Mouse (Mus musculus): ENCODE results near the gene Cdk1. TPM values are rescaled to one million over a fixed set of nuclear protein-coding genes. Genes with fewer than 3 reads are reported as not detected.

Gene Cdk1
- polyA plus RNA-seq, 1 experiment: 24.3 TPM

DNA sequence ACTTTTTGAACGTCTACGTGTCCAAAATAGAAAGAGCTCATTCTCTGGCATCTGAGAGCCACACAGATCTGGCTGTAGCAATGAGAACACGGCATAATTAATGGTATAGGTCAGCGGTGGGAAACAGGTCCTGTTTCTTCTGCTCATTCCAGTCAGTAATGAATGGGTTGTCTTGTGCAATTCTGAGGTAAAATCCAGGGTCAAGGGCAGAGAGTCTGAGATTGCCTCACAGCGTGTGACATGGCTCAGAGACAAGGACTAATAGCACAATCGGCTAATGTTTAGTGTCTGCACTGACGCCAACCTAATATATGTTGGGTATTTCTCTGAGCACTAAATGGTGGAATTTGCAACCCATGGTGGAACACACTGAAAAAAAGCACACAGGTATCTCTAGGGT is 52.8 kb downstream of the Cdk1 start:
- no peaks in the 10 kb centered on the region for H3K36me3 ChIP-seq (replicated peaks; ENCODE audit: low read length)
- no peak overlapping the region for H3K4me3 ChIP-seq (replicated peaks)
- TF ChIP-seq GATA1 (IDR thresholded peaks at IDR 0.05; ENCODE audit: borderline replicate concordance, low read length): no peak
- TF ChIP-seq FLI1 (IDR thresholded peaks at IDR 0.05; ENCODE audit: low read length): no peak
- H3K9me3 ChIP-seq: peaks cover 12% of the 10 kb centered on the region
- H3K4me1 ChIP-seq: no peaks in the 10 kb centered on the region
- H3K27me3 ChIP-seq (replicated peaks): peaks cover 5% of the 10 kb centered on the region

DNA sequence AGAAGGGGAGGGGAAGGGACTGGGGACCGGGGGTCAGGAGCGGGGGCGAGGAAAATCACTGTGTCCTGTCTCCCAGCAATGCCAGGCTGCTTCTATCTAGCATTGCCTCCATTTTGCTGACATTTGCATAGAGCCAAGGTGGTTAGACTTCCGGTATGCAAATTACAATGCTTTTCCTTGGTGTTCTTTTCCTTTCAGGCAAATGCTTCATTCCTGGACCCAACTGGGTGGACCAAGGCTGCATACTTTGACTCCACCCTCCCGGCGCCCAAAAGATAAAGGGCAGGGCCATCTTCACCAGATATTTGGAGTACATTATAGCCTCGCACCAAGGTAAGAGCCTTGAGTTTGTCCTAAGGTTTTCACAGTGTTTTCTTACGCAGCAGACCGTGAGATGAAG is 56.8 kb downstream of the Cdk1 start:
- peaks cover under 1% of the 10 kb centered on the region for H3K36me3 ChIP-seq (replicated peaks; ENCODE audit: low read length)
- peaks cover 20% of the 10 kb centered on the region for H3K9me3 ChIP-seq
- H3K4me1 ChIP-seq: peaks cover 7% of the 10 kb centered on the region
- no peak overlapping the region for H3K4me3 ChIP-seq (replicated peaks)
- H3K27me3 ChIP-seq (replicated peaks): peaks cover 7% of the 10 kb centered on the region
- TF ChIP-seq FLI1 (IDR thresholded peaks at IDR 0.05; ENCODE audit: low read length): no peak
- no peak for TF ChIP-seq GATA1 (IDR thresholded peaks at IDR 0.05; ENCODE audit: borderline replicate concordance, low read length)

DNA sequence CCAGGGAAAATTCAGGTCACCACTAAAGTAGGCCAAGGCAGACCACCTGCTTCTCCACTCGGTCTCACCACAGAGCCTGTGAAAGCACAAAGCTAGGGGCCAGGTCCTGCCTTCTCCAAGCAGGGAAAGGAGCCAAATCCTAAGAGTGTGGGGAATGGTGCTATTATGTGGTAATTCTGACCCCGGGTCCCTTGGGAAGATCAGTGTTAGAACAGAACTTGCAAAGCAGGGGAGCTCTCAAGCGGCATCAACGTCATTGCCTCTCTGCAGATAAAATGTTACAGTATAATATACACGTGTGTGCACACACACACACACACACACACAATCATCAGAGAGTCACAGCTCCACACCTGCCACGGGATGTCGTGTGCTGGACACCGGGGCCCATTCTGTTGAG is 62.0 kb downstream of the Cdk1 start:
- peaks cover 52% of the 10 kb centered on the region for H3K36me3 ChIP-seq (replicated peaks; ENCODE audit: low read length)
- TF ChIP-seq FLI1 (IDR thresholded peaks at IDR 0.05; ENCODE audit: low read length): no peak
- TF ChIP-seq GATA1 (IDR thresholded peaks at IDR 0.05; ENCODE audit: borderline replicate concordance, low read length): no peak
- H3K27me3 ChIP-seq (replicated peaks): peaks cover 4% of the 10 kb centered on the region
- H3K4me3 ChIP-seq (replicated peaks): no peak overlapping the region
- H3K4me1 ChIP-seq: peaks cover 10% of the 10 kb centered on the region
- peaks cover 8% of the 10 kb centered on the region for H3K9me3 ChIP-seq

DNA sequence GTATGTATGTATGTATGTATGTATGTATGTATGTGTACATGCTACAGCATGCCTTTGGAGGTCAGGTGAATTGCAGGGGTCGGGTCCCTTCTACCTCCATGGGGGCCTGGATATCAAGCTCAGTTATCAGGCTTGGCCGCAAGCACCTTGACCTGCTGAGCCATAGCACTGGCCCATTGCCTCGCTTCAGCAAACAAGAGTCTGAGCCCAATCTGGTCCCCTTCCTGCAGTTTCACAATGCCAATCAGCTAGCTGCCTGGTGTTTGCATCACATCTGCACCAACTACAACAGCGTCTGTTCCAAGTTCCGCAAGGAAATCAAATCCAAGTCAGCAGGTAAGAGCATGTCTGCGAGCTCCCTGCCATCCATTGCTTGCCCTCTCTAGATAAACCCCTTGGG is 64.0 kb downstream of the Cdk1 start:
- Histone ChIP-seq H3K4me3 (replicated peaks) (no peak overlapping the region), H3K4me1 (peaks cover 3% of the 10 kb centered on the region; the same call in 1 of the 2 replicates), H3K36me3 (replicated peaks; ENCODE audit: low read length) (peaks cover 72% of the 10 kb centered on the region), H3K27me3 (replicated peaks) (peaks cover under 1% of the 10 kb centered on the region), H3K9me3 (peaks cover 4% of the 10 kb centered on the region)
- TF ChIP-seq FLI1 (IDR thresholded peaks at IDR 0.05; ENCODE audit: low read length): no peak
- no peak for TF ChIP-seq GATA1 (IDR thresholded peaks at IDR 0.05; ENCODE audit: borderline replicate concordance, low read length)

DNA sequence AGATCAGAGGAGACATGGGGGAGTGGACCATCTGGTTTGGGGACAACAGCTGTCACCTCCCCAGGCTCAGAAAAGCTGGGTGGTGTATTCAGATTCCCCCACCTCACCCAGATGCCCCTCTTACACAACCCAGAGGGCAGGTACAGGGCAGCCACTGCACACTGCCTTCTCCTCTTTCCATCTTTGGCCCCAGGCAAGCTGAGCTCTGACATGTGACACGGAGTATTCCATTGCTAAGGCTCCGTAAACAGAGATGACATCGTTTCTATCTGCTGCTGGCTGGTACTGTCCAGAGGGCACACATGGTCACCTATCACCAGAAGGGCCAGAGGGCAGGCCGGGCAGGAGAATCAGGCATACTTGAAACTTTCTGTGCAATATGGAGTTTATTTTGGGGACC is 64.7 kb downstream of the Cdk1 start:
- Histone ChIP-seq H3K36me3 (replicated peaks; ENCODE audit: low read length) (peaks cover 79% of the 10 kb centered on the region), H3K9me3 (peaks cover 3% of the 10 kb centered on the region; the same call in 1 of the 2 replicates), H3K27me3 (replicated peaks) (no peaks in the 10 kb centered on the region), H3K4me1 (peaks cover 3% of the 10 kb centered on the region; the same call in 1 of the 2 replicates), H3K4me3 (replicated peaks) (no peak overlapping the region)
- TF ChIP-seq GATA1 (IDR thresholded peaks at IDR 0.05; ENCODE audit: borderline replicate concordance, low read length) (no peak), FLI1 (IDR thresholded peaks at IDR 0.05; ENCODE audit: low read length) (no peak)

DNA sequence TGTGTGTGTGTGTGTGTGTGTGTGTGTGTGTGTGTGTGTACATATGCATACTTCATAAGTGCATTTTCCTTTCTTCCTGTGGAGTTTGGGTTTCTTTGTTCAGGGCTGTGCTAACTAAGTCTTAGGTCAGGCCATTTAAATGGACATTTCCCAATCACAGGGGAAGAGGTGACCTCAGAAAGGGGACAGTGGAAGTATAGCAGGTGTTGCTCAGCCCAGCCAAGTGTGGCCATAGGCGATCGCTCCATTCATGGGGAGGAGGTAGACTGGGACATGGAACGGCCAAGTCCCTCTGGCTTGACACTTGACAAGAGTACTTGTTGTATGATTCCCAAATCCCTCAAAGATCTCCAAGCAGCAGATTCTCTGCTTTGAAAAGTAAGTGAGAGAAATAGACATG is 65.8 kb downstream of the Cdk1 start:
- no peak overlapping the region for H3K4me3 ChIP-seq (replicated peaks)
- H3K9me3 ChIP-seq: no peaks in the 10 kb centered on the region
- peaks cover 90% of the 10 kb centered on the region for H3K36me3 ChIP-seq (replicated peaks; ENCODE audit: low read length)
- no peaks in the 10 kb centered on the region for H3K27me3 ChIP-seq (replicated peaks)
- TF ChIP-seq FLI1 (IDR thresholded peaks at IDR 0.05; ENCODE audit: low read length) (no peak), GATA1 (IDR thresholded peaks at IDR 0.05; ENCODE audit: borderline replicate concordance, low read length) (no peak)
- H3K4me1 ChIP-seq: peaks cover 3% of the 10 kb centered on the region; the same call in 1 of the 2 replicates

Other genes starting within 250 kb of the Cdk1 start
- gene Rhobtb1, start 201.5 kb downstream of the Cdk1 start, polyA plus RNA-seq (2012; ENCODE audit: insufficient read depth, low replicate concordance): 3.5 and 4.7 TPM in 2 replicates
- gene A930033H14Rik, start 139.8 kb downstream of the Cdk1 start, polyA plus RNA-seq (2012; ENCODE audit: insufficient read depth, low replicate concordance): 1.2 and 3.0 TPM in 2 replicates
- gene Ank3, start 45.8 kb upstream of the Cdk1 start, polyA plus RNA-seq (2012; ENCODE audit: insufficient read depth, low replicate concordance): 0.93 and 4.4 TPM in 2 replicates

Measured in megakaryocyte, embryonic 14.5 days (primary cell).